In genomic region chr10:37106303-37106702, GRCm38 (mm10) we compare ENCODE assay signal across 26 mouse cellular contexts. TPM values are rescaled to one million over a fixed set of nuclear protein-coding genes. Genes with fewer than 3 reads are reported as not detected.
A peak's percentile ranks its signal among the peaks of the same experiment; 100 is the strongest.
DNase-seq lines count a peak whose midpoint lies in the region; ATAC-seq and TF ChIP-seq lines count a peak whose summit lies in the region.
"Had no signal": no experiment of that assay in that cellular context is flagged by ENCODE, and none has a peak within 500 bp of the region (broad histone marks: within the 10 kb centered on the region; RNA-seq: fewer than 3 reads in every experiment).

No protein-coding gene starts in this region.

- 80% methylated on average over 8 of the region's 8 CpGs for WGBS in heart, adult 2 months
- 95% methylated on average over 8 of the region's 8 CpGs for WGBS in forebrain, embryonic 12.5 days

- H3K4me2 ChIP-seq in forebrain, embryonic 12.5 days = no peak overlapping the region
- H3K4me2 ChIP-seq: embryonic facial prominence, embryonic 13.5 days; forebrain, embryonic 13.5 days; heart, embryonic 12.5 days; heart, embryonic 15.5 days; hindbrain, embryonic 14.5 days had no signal

- ATAC-seq in common myeloid progenitor, adult 5-6 weeks (replicated peaks; ENCODE audit: low read depth, poor library complexity, severe bottlenecking) = peak; percentile 60; the same call in 1 of the 2 replicates
- 0 out of 2 replicates have a peak, but pooled peaks have one; percentile 17 for ATAC-seq in monocyte, adult 5-6 weeks (replicated peaks; ENCODE audit: insufficient number of reproducible peaks, low FRiP score, low TSS enrichment, poor library complexity, severe bottlenecking)
- no peak for ATAC-seq in forebrain, embryonic 12.5 days (ENCODE audit: low FRiP score)
- ATAC-seq: CD4-positive, CD25-positive, alpha-beta regulatory T cell, adult 4 months; forebrain, embryonic 13.5 days; forebrain, embryonic 16.5 days; hindbrain, postnatal 0 days; inflammation-experienced regulatory T-cells, adult 6 months; intestine, embryonic 16.5 days had no signal

- H3K4me3 ChIP-seq in heart, adult 2 months = no peak overlapping the region
- no peak overlapping the region for H3K4me3 ChIP-seq in brown adipose tissue, adult 24 weeks (ENCODE audit: insufficient read depth, low read depth, low read length)
- no peak overlapping the region for H3K4me3 ChIP-seq in forebrain, embryonic 12.5 days (replicated peaks)
- H3K4me3 ChIP-seq: embryonic facial prominence, embryonic 10.5 days; embryonic facial prominence, embryonic 13.5 days; erythroblast, embryonic 14.5 days; forebrain, embryonic 13.5 days; heart, embryonic 12.5 days; heart, embryonic 15.5 days had no signal

- H3K36me3 ChIP-seq in heart, adult 2 months (ENCODE audit: control insufficient read depth, insufficient read depth, low read length) = peaks cover 8% of the 10 kb centered on the region
- no peaks in the 10 kb centered on the region for H3K36me3 ChIP-seq in forebrain, embryonic 12.5 days (replicated peaks)
- H3K36me3 ChIP-seq: embryonic facial prominence, embryonic 10.5 days; embryonic facial prominence, embryonic 13.5 days; heart, embryonic 12.5 days; heart, embryonic 15.5 days had no signal

- no peak overlapping the region for H3K9ac ChIP-seq in heart, adult 2 months (ENCODE audit: low read depth, low read length)
- no peak overlapping the region for H3K9ac ChIP-seq in forebrain, embryonic 12.5 days
- H3K9ac ChIP-seq: embryonic facial prominence, embryonic 13.5 days; forebrain, embryonic 13.5 days; heart, embryonic 12.5 days; heart, embryonic 15.5 days; hindbrain, embryonic 14.5 days had no signal

- H3K4me1 ChIP-seq in heart, adult 2 months (ENCODE audit: control insufficient read depth, insufficient read depth, low read length) = peaks cover 5% of the 10 kb centered on the region
- H3K4me1 ChIP-seq in brown adipose tissue, adult 24 weeks (ENCODE audit: control insufficient read depth, insufficient read depth, insufficient read length, low read length) = peaks cover 5% of the 10 kb centered on the region
- peaks cover 11% of the 10 kb centered on the region for H3K4me1 ChIP-seq in forebrain, embryonic 12.5 days
- H3K4me1 ChIP-seq: embryonic facial prominence, embryonic 10.5 days; embryonic facial prominence, embryonic 13.5 days; heart, embryonic 12.5 days; heart, embryonic 15.5 days had no signal

- H3K27ac ChIP-seq in heart, adult 2 months = peak overlapping the region; percentile 75
- peak overlapping the region; percentile 85 for H3K27ac ChIP-seq in brown adipose tissue, adult 24 weeks (replicated peaks; ENCODE audit: low read depth, low read length)
- H3K27ac ChIP-seq in forebrain, embryonic 12.5 days = no peak overlapping the region
- H3K27ac ChIP-seq: embryonic facial prominence, embryonic 10.5 days; embryonic facial prominence, embryonic 13.5 days; forebrain, embryonic 13.5 days; hindbrain, embryonic 14.5 days; hindbrain, postnatal 0 days had no signal

- intact Hi-C loops in heart, adult 2 months (cut with DNase I) = loop anchor here (2.0 kb wide), 1 partner anchor 30 kb away; no protein-coding TSS in a partner anchor

- TF ChIP-seq CTCF in heart, adult 2 months (IDR thresholded peaks at IDR 0.05) = no peak

- no peak for TF ChIP-seq EP300 in heart, adult 2 months (IDR thresholded peaks at IDR 0.05; ENCODE audit: insufficient read depth, low read depth, low read length)

- no peak for TF ChIP-seq POLR2A in heart, adult 2 months (IDR thresholded peaks at IDR 0.05; ENCODE audit: insufficient read depth, low read depth, low read length)

- DNase-seq in heart, adult 2 months = no peak
- DNase-seq in heart, postnatal 4 days = no peak
- DNase-seq: adrenal gland, adult 2 months; adrenal gland, postnatal 14 days; cerebellum, adult 11-12 months; cerebellum, adult 8-10 months; cerebellum, postnatal 10 days; gastrocnemius, postnatal 25 days; heart, postnatal 36 days had no signal

- no peaks in the 10 kb centered on the region for H3K79me2 ChIP-seq in heart, adult 2 months (replicated peaks; ENCODE audit: control insufficient read depth, insufficient read depth, low read length)

- H3K27me3 ChIP-seq in heart, adult 2 months (ENCODE audit: control insufficient read depth, insufficient read depth, low read length) = no peaks in the 10 kb centered on the region
- no peaks in the 10 kb centered on the region for H3K27me3 ChIP-seq in forebrain, embryonic 12.5 days
- H3K27me3 ChIP-seq: embryonic facial prominence, embryonic 13.5 days; forebrain, embryonic 13.5 days; heart, embryonic 12.5 days; heart, embryonic 15.5 days had no signal

- no peaks in the 10 kb centered on the region for H3K9me3 ChIP-seq in forebrain, embryonic 12.5 days
- H3K9me3 ChIP-seq: embryonic facial prominence, embryonic 10.5 days; embryonic facial prominence, embryonic 13.5 days; forebrain, embryonic 13.5 days; heart, embryonic 12.5 days; heart, embryonic 15.5 days had no signal

RNA-seq across cellular contexts. Expression of gene Marcks, which starts 32.4 kb away (rescaled TPM):
- 10 to 100 TPM; 26.3 to 32.7 TPM for total RNA-seq in heart, adult 2 months (2021)
- 9.7 and 15.8 TPM in 2 replicates for polyA plus RNA-seq in heart, adult 2 months (2012; rRNA removed)
- 100 to 1,000 TPM; 142 to 146 TPM for total RNA-seq in heart, postnatal 4 days (2021)
- 39.9 and 44.6 TPM in 2 replicates for polyA plus RNA-seq in brown adipose tissue, adult 24 weeks (2012; ENCODE audit: insufficient read depth, insufficient read length, missing spikeins)
- 10.3 and 17.0 TPM in 2 replicates for total RNA-seq in common myeloid progenitor, adult 5-6 weeks (2017)
- total RNA-seq in monocyte, adult 5-6 weeks (2017) = 88.8 to 161 TPM (median 153 TPM) in 3 replicates
- polyA plus RNA-seq in forebrain, embryonic 12.5 days (2016; fragmentation: Nextera tagmentation; extraction: Ambion mirVana) = 291 and 320 TPM in 2 replicates
- total RNA-seq: MEL had no signal
